Mouse (Mus musculus): ENCODE results near the gene Cxcr5.

DNA sequence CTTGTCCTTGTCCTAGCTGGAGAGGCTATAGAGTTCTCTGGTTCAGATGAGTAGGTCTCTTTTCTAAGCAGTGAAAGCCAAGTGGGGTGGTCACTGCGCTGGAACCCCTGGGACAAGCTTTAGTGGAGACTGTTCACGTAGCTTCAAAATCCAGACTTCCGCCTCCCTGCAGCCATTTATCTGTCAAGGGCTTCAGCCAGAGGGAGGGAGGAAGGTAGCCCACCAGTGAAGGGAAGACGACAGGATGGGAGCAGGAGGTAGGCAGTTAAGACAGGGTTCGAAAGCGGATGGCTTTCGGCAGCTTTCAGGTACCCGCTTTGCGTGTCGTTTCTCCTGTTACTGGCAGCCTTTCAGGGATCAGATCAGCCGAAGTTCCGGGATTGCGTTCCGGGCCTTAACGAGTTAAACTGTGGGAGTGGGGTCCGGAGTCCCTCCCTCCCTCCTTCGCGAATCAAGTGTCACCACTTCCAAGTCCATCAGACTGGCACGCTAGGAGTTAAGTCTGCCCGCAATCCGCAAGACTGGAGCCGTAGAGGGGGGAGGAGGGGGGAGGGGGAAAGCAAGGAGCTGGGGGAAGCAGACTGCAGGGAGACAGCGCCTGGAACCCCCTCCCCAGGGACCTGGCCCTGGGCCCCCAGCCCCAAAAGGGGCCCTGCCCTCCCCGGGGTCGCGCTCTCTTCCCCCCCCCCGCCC, 83.3 kb downstream of the Cxcr5 start:
- TF ChIP-seq CTCF (IDR thresholded peaks at IDR 0.05; ENCODE audit: insufficient read depth, low read length): no peak
- TF ChIP-seq POLR2A (IDR thresholded peaks at IDR 0.05; ENCODE audit: borderline replicate concordance, extremely low read depth, low read depth, low read length): peak; percentile 9; the same call in 1 of the 2 replicates

Data from lung, adult 2 months (tissue).